Mouse (Mus musculus) forebrain, embryonic 11.5 days (tissue): ENCODE data around the gene Gm1553. TPM values are rescaled to one million over a fixed set of nuclear protein-coding genes. Genes with fewer than 3 reads are reported as not detected.

Experiments
- ATAC-seq: fragments of 200-750 bp; cut with Nextera tagmentation; replicated peaks from 2 replicates; pipeline ENCODE4 v1.8.0; 2017; ENCODE audit warnings: moderate TSS enrichment; ENCODE audit not compliant: low FRiP score
- DNase-seq: peaks from one replicate; pipeline ENCODE4 v3.0.0-alpha.2; 2017; ENCODE audit warnings: low spot score
- H3K27ac ChIP-seq: fragments of 300-500 bp; sonication (generic); 2 replicates; pipeline ENCODE4 v1.5.1; 2014; ENCODE audit warnings: low read depth, low read length
- H3K27me3 ChIP-seq: fragments of 300-500 bp; sonication (generic); 2 replicates; pipeline ENCODE4 v1.6.1; 2014; ENCODE audit warnings: mild to moderate bottlenecking, low read length, mixed read lengths; ENCODE audit not compliant: control insufficient read depth, insufficient read depth
- H3K36me3 ChIP-seq: fragments of 300-500 bp; sonication (generic); 2 replicates; pipeline ENCODE4 v1.6.1; 2014; ENCODE audit warnings: mild to moderate bottlenecking, low read length, moderate library complexity, mixed read lengths; ENCODE audit not compliant: control insufficient read depth, insufficient read depth
- H3K4me1 ChIP-seq: fragments of 300-500 bp; sonication (generic); replicated peaks from 2 replicates; pipeline ENCODE4 v1.6.1; 2014; ENCODE audit warnings: low read length, mixed read lengths; ENCODE audit not compliant: control insufficient read depth, insufficient read depth
- H3K4me2 ChIP-seq: fragments of 300-500 bp; sonication (generic); 2 replicates; pipeline ENCODE4 v1.6.1; 2014; ENCODE audit warnings: low read depth, mild to moderate bottlenecking, low read length, moderate library complexity, mixed read lengths; ENCODE audit not compliant: severe bottlenecking
- H3K4me3 ChIP-seq: fragments of 300-500 bp; sonication (generic); 2 replicates; pipeline ENCODE4 v1.5.1; 2014; ENCODE audit warnings: low read depth, low read length
- H3K9ac ChIP-seq: fragments of 300-500 bp; sonication (generic); 2 replicates; pipeline ENCODE4 v1.6.1; 2014; ENCODE audit warnings: low read length
- H3K9me3 ChIP-seq: fragments of 300-500 bp; sonication (generic); 2 replicates; pipeline ENCODE4 v1.6.1; 2016; ENCODE audit warnings: low read length, mixed read lengths; ENCODE audit not compliant: control insufficient read depth
- WGBS: fragments of 180-500 bp; shearing (Covaris S2); extraction: QIAGEN DNeasy Blood & Tissue Kit; methylation state at CpG from one replicate; pipeline ENCODE4 v1.1.7; 2014; 5-methylcytosine and 5-hydroxymethylcytosine counted together
- polyA plus RNA-seq: library from polyadenylated mRNA; unstranded; fragments of >200 nt; fragmentation: Nextera tagmentation; extraction: Ambion mirVana; gene quantifications from 2 replicates; pipeline ENCODE4 v1.2.1, GENCODE M21; 2014

Gm1553 gene
- polyA plus RNA-seq = not detected in 2 replicates

GRCm38 (mm10) chr10:82492518-82492917, at the start of gene Gm1553:
TSS of gene Gm1553 (minus strand) at chr10:82492618.
- DNase-seq (no peak), ATAC-seq (no peak)
- Histone ChIP-seq H3K27me3 (no peaks in the 10 kb centered on the region), H3K9me3 (no peaks in the 10 kb centered on the region), H3K9ac (no peak within 1 kb of the TSS), H3K4me1 (no peaks in the 10 kb centered on the region), H3K36me3 (no peaks in the 10 kb centered on the region), H3K4me2 (no peak within 1 kb of the TSS), H3K4me3 (no peak within 1 kb of the TSS), H3K27ac (no peak within 1 kb of the TSS)
- 89% methylated on average over 2 of the region's 2 CpGs for WGBS

Other genes with a start within 250 kb of the Gm1553 start
- gene 4932415D10Rik, start 176.0 kb downstream of the Gm1553 start, polyA plus RNA-seq = not detected in 2 replicates
- 8.0 and 9.8 TPM in 2 replicates for gene Gm4924, start 138.4 kb downstream of the Gm1553 start, polyA plus RNA-seq
- 38.7 and 43.0 TPM in 2 replicates for gene 1190007I07Rik, start 130.6 kb upstream of the Gm1553 start, polyA plus RNA-seq
- gene Tdg, start 137.2 kb upstream of the Gm1553 start, polyA plus RNA-seq = 337 and 342 TPM in 2 replicates
- 2.1 and 2.8 TPM in 2 replicates for gene Glt8d2, start 198.0 kb upstream of the Gm1553 start, polyA plus RNA-seq
- gene Hcfc2, start 203.5 kb upstream of the Gm1553 start, polyA plus RNA-seq = 28.9 and 30.4 TPM in 2 replicates